Mouse (Mus musculus) retina, postnatal 7 days (tissue): ENCODE data around the gene Tas2r131.
"Not testable (repeated sequence)": the region's sequence is repeated elsewhere in the genome, so short reads cannot be mapped to it uniquely, and the experiment has no call there.

Experiments
- DNase-seq: peaks from one replicate; pipeline ENCODE4 v3.0.0-alpha.2; 2012; ENCODE audit warnings: low read depth, low spot score

Gene Tas2r131

DNA sequence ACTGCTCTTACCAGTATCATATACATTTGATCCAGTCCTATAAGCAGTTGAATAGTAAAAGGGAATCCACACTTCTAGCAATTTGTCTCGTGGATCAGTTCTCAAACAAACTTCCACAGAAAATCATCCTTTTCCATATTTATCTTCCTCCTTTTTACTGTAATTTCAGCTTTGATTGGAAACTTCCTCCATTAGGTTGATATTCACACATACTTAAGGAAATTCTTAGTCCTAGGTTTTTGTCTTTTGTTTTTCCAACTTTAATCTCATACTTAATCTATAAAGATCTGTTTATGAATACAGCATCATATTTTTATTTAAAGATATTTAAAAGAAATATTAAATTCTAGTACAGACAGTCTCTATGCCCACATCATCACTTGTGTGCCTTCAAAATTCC is at the start of gene Tas2r131:
Gene Tas2r131 (minus strand): TSS at position 101 of the 400 bp plus-strand sequence.
- DNase-seq, result no peak

DNA sequence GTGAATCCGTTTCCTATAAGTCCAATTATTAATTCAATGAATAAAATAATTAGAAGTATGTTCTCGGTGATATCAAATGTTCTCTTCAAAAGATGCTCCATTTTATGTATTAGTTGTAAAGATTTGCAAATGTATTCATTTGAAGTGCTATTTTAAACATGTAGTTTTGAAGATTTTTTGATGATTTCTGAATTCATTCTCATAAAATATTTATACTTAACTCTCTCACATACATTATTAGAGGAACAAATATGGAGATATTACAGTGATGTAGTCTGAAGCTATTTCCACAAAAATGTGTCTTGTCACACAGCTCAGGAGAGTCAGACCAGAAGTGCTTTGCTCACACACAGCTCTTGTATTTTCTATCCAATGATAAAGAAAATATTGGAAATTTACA is 23.1 kb upstream of the Tas2r131 start, which contains the start of gene Tas2r109:
Gene Tas2r109 (minus strand): TSS at position 101 of the 400 bp plus-strand sequence.
- no peak for DNase-seq

DNA sequence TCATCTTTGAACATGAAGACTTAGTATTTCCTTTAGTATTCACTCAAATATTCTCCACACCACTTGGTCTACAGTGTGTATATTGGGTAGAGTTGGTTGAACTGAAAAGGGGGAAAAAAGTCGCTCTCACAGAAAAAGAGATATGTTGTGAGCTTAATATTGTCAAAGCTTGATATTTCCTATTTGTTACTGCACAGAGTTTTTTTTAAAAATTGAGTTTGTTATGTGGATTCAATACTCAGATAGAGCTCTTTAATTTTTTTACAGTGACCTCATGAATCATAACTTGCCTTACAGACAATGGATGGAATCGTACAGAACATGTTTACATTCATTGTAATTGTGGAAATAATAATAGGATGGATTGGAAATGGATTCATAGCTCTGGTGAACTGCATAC is 6.9 kb downstream of the Tas2r131 start, which contains the start of gene Tas2r129:
Gene Tas2r129 (plus strand): TSS at position 301 of the 400 bp plus-strand sequence.
- no peak for DNase-seq

DNA sequence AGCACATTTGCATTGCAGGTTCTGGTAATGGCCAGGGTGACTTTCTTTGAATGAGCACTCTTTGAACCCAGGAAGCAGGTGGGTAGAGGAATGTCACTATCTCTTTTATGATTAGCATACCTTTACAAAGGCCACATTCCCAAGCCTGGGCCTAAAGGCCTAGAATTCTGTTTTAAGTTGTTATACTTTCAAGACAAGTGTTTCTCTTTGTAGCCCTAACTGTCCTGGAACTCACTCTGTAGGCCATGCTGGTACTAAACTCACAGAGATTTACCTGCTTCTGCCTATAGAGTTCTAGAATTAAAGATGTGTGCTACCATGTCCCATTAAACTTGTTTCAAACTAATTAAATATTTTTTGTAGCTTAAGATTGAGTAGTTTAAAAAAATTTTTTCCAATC is 16.3 kb downstream of the Tas2r131 start:
- not testable (repeated sequence) for DNase-seq

DNA sequence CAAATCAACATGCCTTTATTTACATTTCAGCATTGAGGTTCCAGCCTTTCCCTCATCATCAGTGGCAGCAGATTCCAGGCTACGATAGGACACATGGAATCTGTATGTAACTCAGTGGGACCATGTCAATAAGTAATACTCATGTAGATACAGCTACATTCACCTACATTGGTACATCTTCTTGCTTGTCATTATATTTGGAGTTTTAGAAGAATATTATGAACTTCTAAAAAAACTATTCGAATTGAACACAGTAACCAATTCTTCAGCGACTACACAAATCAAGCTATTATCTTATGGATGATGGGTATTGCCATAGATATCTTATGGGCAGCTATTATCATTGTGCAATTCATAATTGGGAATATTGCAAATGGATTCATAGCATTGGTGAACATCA is 48.4 kb downstream of the Tas2r131 start, which contains the start of gene Tas2r125:
Gene Tas2r125 (plus strand): TSS at position 301 of the 400 bp plus-strand sequence.
- no peak for DNase-seq
